Mouse (Mus musculus): ENCODE data around the gene Caln1.

GRCm38 (mm10) chr5:130677895-130678294 lies 308.6 kb downstream of the Caln1 start:
- no peak for TF ChIP-seq HCFC1 (IDR thresholded peaks at IDR 0.05; ENCODE audit: borderline replicate concordance, insufficient read depth, low read length)
- no peak for TF ChIP-seq MAFK (IDR thresholded peaks at IDR 0.05; ENCODE audit: insufficient read depth, low read depth, low read length)
- TF ChIP-seq ZNF384 (IDR thresholded peaks at IDR 0.05; ENCODE audit: low read depth, low read length), result no peak
- TF ChIP-seq ZC3H11A (IDR thresholded peaks at IDR 0.05; ENCODE audit: borderline replicate concordance, low read depth, low read length), result no peak
